Mouse (Mus musculus): Measurements from ENCODE around the gene Trappc11. TPM values are rescaled to one million over a fixed set of nuclear protein-coding genes. Genes with fewer than 3 reads are reported as not detected.
A peak's percentile ranks its signal among the peaks of the same experiment; 100 is the strongest.

Trappc11 gene
- total RNA-seq (2014; rRNA removed; ENCODE audit: low replicate concordance) (23.1 and 26.7 TPM in 2 replicates), polyA plus RNA-seq (2015; fragmentation: Nextera tagmentation; extraction: Ambion mirVana) (14.0 TPM in 2 replicates)

- no peak for TF ChIP-seq EP300 (IDR thresholded peaks at IDR 0.05; ENCODE audit: low read depth)
- TF ChIP-seq CTCF (IDR thresholded peaks at IDR 0.05; ENCODE audit: low read depth), result no peak
- Histone ChIP-seq H3K4me3 (ENCODE audit: low read depth, low read length) (peak within 1 kb of the TSS; percentile 78), H3K4me2 (ENCODE audit: low read depth, low read length) (peak within 1 kb of the TSS; percentile 84), H3K9ac (replicated peaks; ENCODE audit: low read depth, low read length) (peak within 1 kb of the TSS; percentile 81), H3K27me3 (ENCODE audit: control insufficient read depth, insufficient read depth, low read length) (no peaks in the 10 kb centered on the region), H3K4me1 (ENCODE audit: control insufficient read depth, insufficient read depth) (peaks cover 16% of the 10 kb centered on the region), H3K9me3 (replicated peaks; ENCODE audit: control insufficient read depth, low read length) (no peaks in the 10 kb centered on the region), H3K36me3 (replicated peaks; ENCODE audit: control insufficient read depth, insufficient read depth, low read length) (peaks cover 27% of the 10 kb centered on the region), H3K27ac (ENCODE audit: low read depth) (peak within 1 kb of the TSS; percentile 92)
- ATAC-seq (ENCODE audit: insufficient read depth, low read depth) (peak; percentile 99), DNase-seq (ENCODE audit: low spot score) (peak; percentile 100)
- under 1% methylated on average over 61 of the region's 65 CpGs for WGBS
These were observed at the start of gene Trappc11, which contains the start of gene Rwdd4a for GRCm38 (mm10) chr8:47533344-47534125. Gene Trappc11, minus strand, starts transcription at chr8:47533470. Gene Rwdd4a, plus strand, starts transcription at chr8:47533664.

DNA sequence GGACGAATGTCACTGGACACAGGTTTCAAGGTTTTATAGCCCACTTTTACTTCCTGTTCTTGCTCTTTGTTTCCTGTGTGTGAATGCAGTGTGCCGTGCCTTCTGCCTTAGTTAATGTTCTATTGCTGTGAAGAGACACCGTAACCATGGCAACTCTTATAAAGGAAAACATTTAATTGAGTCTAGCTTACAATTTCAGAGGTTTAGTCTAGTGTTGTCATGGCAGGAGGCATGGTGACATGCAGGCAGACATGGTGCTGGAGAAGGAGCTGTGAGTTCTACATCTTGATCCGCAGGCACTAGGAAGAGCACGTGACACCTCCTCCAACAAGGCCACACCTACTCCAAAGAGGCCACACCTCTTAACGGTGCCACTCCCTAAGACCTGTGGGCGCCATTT, 48.2 kb upstream of the Trappc11 start:
- DNase-seq (ENCODE audit: low spot score) (no peak), ATAC-seq (ENCODE audit: insufficient read depth, low read depth) (no peak)
- H3K36me3 ChIP-seq (replicated peaks; ENCODE audit: control insufficient read depth, insufficient read depth, low read length), result no peaks in the 10 kb centered on the region
- no peak overlapping the region for H3K4me3 ChIP-seq (ENCODE audit: low read depth, low read length)
- H3K4me1 ChIP-seq (ENCODE audit: control insufficient read depth, insufficient read depth), result no peaks in the 10 kb centered on the region
- H3K9me3 ChIP-seq (replicated peaks; ENCODE audit: control insufficient read depth, low read length), result no peaks in the 10 kb centered on the region
- no peak overlapping the region for H3K4me2 ChIP-seq (ENCODE audit: low read depth, low read length)
- H3K27me3 ChIP-seq (ENCODE audit: control insufficient read depth, insufficient read depth, low read length), result no peaks in the 10 kb centered on the region
- H3K9ac ChIP-seq (replicated peaks; ENCODE audit: low read depth, low read length), result no peak overlapping the region
- WGBS, result 84% methylated on average over 7 of the region's 7 CpGs
- H3K27ac ChIP-seq (ENCODE audit: low read depth), result no peak overlapping the region
- TF ChIP-seq EP300 (IDR thresholded peaks at IDR 0.05; ENCODE audit: low read depth), result no peak
- no peak for TF ChIP-seq CTCF (IDR thresholded peaks at IDR 0.05; ENCODE audit: low read depth)

GRCm38 (mm10) chr8:47573482-47573881, 40.2 kb upstream of the Trappc11 start:
- DNase-seq (ENCODE audit: low spot score), result no peak
- WGBS, result 81% methylated on average over 7 of the region's 7 CpGs
- Histone ChIP-seq H3K4me1 (ENCODE audit: control insufficient read depth, insufficient read depth) (no peaks in the 10 kb centered on the region), H3K27me3 (ENCODE audit: control insufficient read depth, insufficient read depth, low read length) (no peaks in the 10 kb centered on the region), H3K36me3 (replicated peaks; ENCODE audit: control insufficient read depth, insufficient read depth, low read length) (no peaks in the 10 kb centered on the region), H3K27ac (ENCODE audit: low read depth) (no peak overlapping the region), H3K4me3 (ENCODE audit: low read depth, low read length) (no peak overlapping the region), H3K4me2 (ENCODE audit: low read depth, low read length) (no peak overlapping the region), H3K9me3 (replicated peaks; ENCODE audit: control insufficient read depth, low read length) (no peaks in the 10 kb centered on the region), H3K9ac (replicated peaks; ENCODE audit: low read depth, low read length) (no peak overlapping the region)
- ATAC-seq (ENCODE audit: insufficient read depth, low read depth), result no peak
- TF ChIP-seq CTCF (IDR thresholded peaks at IDR 0.05; ENCODE audit: low read depth) (no peak), EP300 (IDR thresholded peaks at IDR 0.05; ENCODE audit: low read depth) (no peak)

DNA sequence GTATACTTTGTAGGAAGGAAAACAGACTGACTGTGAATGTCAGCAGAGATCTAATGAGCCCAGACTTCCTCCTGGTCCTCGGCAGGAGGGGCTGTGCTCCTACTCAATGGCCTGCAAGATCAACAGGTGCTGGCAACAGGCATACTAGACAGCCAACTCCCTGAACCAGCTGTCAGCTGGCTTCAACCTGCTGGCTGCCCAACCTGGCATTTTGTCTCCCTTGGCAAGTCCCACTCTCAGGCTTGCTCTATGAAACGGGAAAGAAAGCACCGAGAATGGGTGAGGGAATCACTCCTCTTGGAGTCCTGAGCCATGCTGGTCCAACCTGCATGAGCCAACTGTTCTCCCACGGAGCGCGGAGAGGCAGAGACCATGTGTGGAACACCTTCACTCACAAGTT, 36.9 kb upstream of the Trappc11 start:
- Histone ChIP-seq H3K9me3 (replicated peaks; ENCODE audit: control insufficient read depth, low read length) (no peaks in the 10 kb centered on the region), H3K4me3 (ENCODE audit: low read depth, low read length) (no peak overlapping the region), H3K27me3 (ENCODE audit: control insufficient read depth, insufficient read depth, low read length) (no peaks in the 10 kb centered on the region), H3K4me1 (ENCODE audit: control insufficient read depth, insufficient read depth) (no peaks in the 10 kb centered on the region), H3K36me3 (replicated peaks; ENCODE audit: control insufficient read depth, insufficient read depth, low read length) (no peaks in the 10 kb centered on the region), H3K4me2 (ENCODE audit: low read depth, low read length) (no peak overlapping the region), H3K9ac (replicated peaks; ENCODE audit: low read depth, low read length) (no peak overlapping the region), H3K27ac (ENCODE audit: low read depth) (no peak overlapping the region)
- no peak for ATAC-seq (ENCODE audit: insufficient read depth, low read depth)
- 83% methylated on average over 6 of the region's 6 CpGs for whole genome bisulfite sequencing
- TF ChIP-seq CTCF (IDR thresholded peaks at IDR 0.05; ENCODE audit: low read depth) (no peak), EP300 (IDR thresholded peaks at IDR 0.05; ENCODE audit: low read depth) (no peak)
- no peak for DNase-seq (ENCODE audit: low spot score)

GRCm38 (mm10) chr8:47568098-47568497, 34.8 kb upstream of the Trappc11 start:
- Histone ChIP-seq H3K27me3 (ENCODE audit: control insufficient read depth, insufficient read depth, low read length) (no peaks in the 10 kb centered on the region), H3K9ac (replicated peaks; ENCODE audit: low read depth, low read length) (no peak overlapping the region), H3K36me3 (replicated peaks; ENCODE audit: control insufficient read depth, insufficient read depth, low read length) (no peaks in the 10 kb centered on the region), H3K4me1 (ENCODE audit: control insufficient read depth, insufficient read depth) (no peaks in the 10 kb centered on the region), H3K9me3 (replicated peaks; ENCODE audit: control insufficient read depth, low read length) (no peaks in the 10 kb centered on the region), H3K27ac (ENCODE audit: low read depth) (no peak overlapping the region), H3K4me2 (ENCODE audit: low read depth, low read length) (no peak overlapping the region), H3K4me3 (ENCODE audit: low read depth, low read length) (no peak overlapping the region)
- DNase-seq (ENCODE audit: low spot score) (no peak), ATAC-seq (ENCODE audit: insufficient read depth, low read depth) (no peak)
- TF ChIP-seq EP300 (IDR thresholded peaks at IDR 0.05; ENCODE audit: low read depth), result no peak
- TF ChIP-seq CTCF (IDR thresholded peaks at IDR 0.05; ENCODE audit: low read depth), result no peak
- 61% methylated on average over 5 of the region's 5 CpGs for WGBS

Measured in heart, postnatal 0 days (tissue).